Mouse (Mus musculus) E14TG2a.4 (cell line): ENCODE measurements around the gene Trim11.

Experiments
- CTCF ChIP-seq: conservative IDR thresholded peaks from 2 replicates; pipeline ENCODE4 v1.5.1; 2014; ENCODE audit warnings: low read length
- NANOG ChIP-seq: IDR thresholded peaks from 2 replicates; pipeline ENCODE4 v1.6.1; 2014; ENCODE audit warnings: borderline replicate concordance, low read length, mixed read lengths
- POU5F1 ChIP-seq: IDR thresholded peaks from 2 replicates; pipeline ENCODE4 v1.6.1; 2014; ENCODE audit warnings: low read length, borderline replicate concordance

DNA sequence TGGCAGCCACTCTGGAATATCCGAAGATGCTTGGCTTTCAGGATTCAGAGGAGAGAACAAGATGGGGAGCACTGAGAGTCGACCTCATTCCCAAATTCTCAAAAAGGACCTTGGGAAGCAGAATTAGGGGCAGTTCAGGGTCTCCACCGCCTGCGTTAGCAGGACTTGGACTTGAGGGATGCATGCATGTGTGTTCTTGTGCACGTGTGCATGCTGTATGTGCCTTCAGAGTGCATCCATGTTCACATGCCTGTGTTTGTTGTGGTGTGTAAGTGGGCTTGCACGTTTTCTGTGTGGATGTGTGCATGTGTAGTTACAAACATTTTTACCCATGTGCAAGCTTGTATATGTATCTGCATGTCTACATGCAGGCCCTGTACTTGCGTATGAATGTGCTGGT lies 13.7 kb upstream of the Trim11 start:
- TF ChIP-seq CTCF (no peak), POU5F1 (no peak), NANOG (no peak)
